Mouse (Mus musculus) hindbrain, embryonic 14.5 days (tissue): ENCODE measurements around the gene Fsd2. TPM values are rescaled to one million over a fixed set of nuclear protein-coding genes. Genes with fewer than 3 reads are reported as not detected.

Source experiments
- ATAC-seq: fragments of 200-750 bp; cut with Nextera tagmentation; 2 replicates; pipeline ENCODE4 v1.8.0; 2017; ENCODE audit warnings: moderate number of reproducible peaks, mild to moderate bottlenecking, moderate TSS enrichment, moderate library complexity; ENCODE audit not compliant: low FRiP score
- DNase-seq: peaks from one replicate; pipeline ENCODE4 v3.0.0-alpha.2; 2015; ENCODE audit warnings: low spot score
- H3K27ac ChIP-seq: fragments of 300-500 bp; sonication (generic); 2 replicates; pipeline ENCODE4 v1.5.1; 2014; ENCODE audit warnings: mild to moderate bottlenecking, moderate library complexity
- H3K27me3 ChIP-seq: fragments of 300-500 bp; sonication (generic); 2 replicates; pipeline ENCODE4 v1.6.1; 2014; ENCODE audit warnings: mild to moderate bottlenecking, low read length, mixed read lengths; ENCODE audit not compliant: control insufficient read depth, insufficient read depth
- H3K36me3 ChIP-seq: fragments of 300-500 bp; sonication (generic); replicated peaks from 2 replicates; pipeline ENCODE4 v1.6.1; 2014; ENCODE audit not compliant: control insufficient read depth, insufficient read depth
- H3K4me1 ChIP-seq: fragments of 300-500 bp; sonication (generic); replicated peaks from 2 replicates; pipeline ENCODE4 v1.6.1; 2014; ENCODE audit warnings: antibody characterized with exemption, low read length, mixed read lengths; ENCODE audit not compliant: control insufficient read depth, insufficient read depth
- H3K4me2 ChIP-seq: fragments of 300-500 bp; sonication (generic); replicated peaks from 2 replicates; pipeline ENCODE4 v1.6.1; 2014; ENCODE audit warnings: mild to moderate bottlenecking, moderate library complexity
- H3K4me3 ChIP-seq: fragments of 300-500 bp; sonication (generic); replicated peaks from 2 replicates; pipeline ENCODE4 v1.5.1; 2014; ENCODE audit warnings: mild to moderate bottlenecking, low read length
- H3K9ac ChIP-seq: fragments of 300-500 bp; sonication (generic); 2 replicates; pipeline ENCODE4 v1.6.1; 2014
- H3K9me3 ChIP-seq: fragments of 300-500 bp; sonication (generic); 2 replicates; pipeline ENCODE4 v1.6.1; 2016; ENCODE audit warnings: low read length; ENCODE audit not compliant: control insufficient read depth
- whole genome bisulfite sequencing: fragments of 180-500 bp; shearing (Covaris S2); extraction: QIAGEN DNeasy Blood & Tissue Kit; methylation state at CpG from one replicate; pipeline ENCODE4 v1.1.7; 2014; 5-methylcytosine and 5-hydroxymethylcytosine counted together
- polyA plus RNA-seq: library from polyadenylated mRNA; unstranded; fragments of >200 nt; fragmentation: Nextera tagmentation; extraction: Ambion mirVana; gene quantifications from 2 replicates; pipeline ENCODE4 v1.2.1, GENCODE M21; 2014

The Fsd2 gene
- polyA plus RNA-seq, 1 experiment from 2014 or later = 0.21 TPM

- H3K4me1 ChIP-seq = 0 out of 2 replicates have a peak, but pooled peaks cover 6% of the 10 kb centered on the region
- no peak for ATAC-seq
- no peaks in the 10 kb centered on the region for H3K9me3 ChIP-seq
- no peak overlapping the region for H3K4me2 ChIP-seq
- no peak overlapping the region for H3K9ac ChIP-seq
- no peak for DNase-seq
- H3K4me3 ChIP-seq = no peak overlapping the region
- H3K36me3 ChIP-seq = no peaks in the 10 kb centered on the region
- H3K27me3 ChIP-seq = no peaks in the 10 kb centered on the region
- H3K27ac ChIP-seq = no peak overlapping the region
- 76% methylated on average over 7 of the region's 7 CpGs for WGBS
Measured at GRCm38 (mm10) chr7:81557252-81557984, 9.3 kb downstream of the Fsd2 start.

DNA sequence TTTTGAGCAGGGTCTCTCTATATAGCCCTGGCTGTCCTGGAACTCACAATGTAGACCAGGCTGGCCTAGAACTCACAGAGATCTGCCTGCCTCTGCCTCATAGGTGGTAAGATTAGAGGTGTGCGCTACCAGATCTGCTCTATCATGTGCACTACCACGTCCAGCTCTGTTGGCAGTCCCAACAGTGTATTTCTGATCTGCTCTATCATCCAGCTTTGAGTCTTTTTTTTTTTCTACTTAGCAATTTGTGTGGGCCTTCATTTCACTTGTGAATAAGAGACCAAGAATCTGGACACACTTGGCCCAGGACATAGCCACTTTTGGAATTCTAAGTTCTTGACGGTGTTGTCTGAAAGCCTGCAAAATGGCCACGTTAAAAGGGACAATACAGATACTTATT is 9.9 kb downstream of the Fsd2 start:
- Histone ChIP-seq H3K4me3 (no peak overlapping the region), H3K4me1 (0 out of 2 replicates have a peak, but pooled peaks cover 6% of the 10 kb centered on the region), H3K27me3 (no peaks in the 10 kb centered on the region), H3K36me3 (no peaks in the 10 kb centered on the region), H3K9me3 (no peaks in the 10 kb centered on the region), H3K9ac (no peak overlapping the region), H3K4me2 (no peak overlapping the region), H3K27ac (no peak overlapping the region)
- DNase-seq = no peak
- no peak for ATAC-seq
- WGBS = 89% methylated on average over 4 of the region's 4 CpGs

- H3K9me3 ChIP-seq = no peaks in the 10 kb centered on the region
- WGBS = 75% methylated on average over 2 of the region's 2 CpGs
- DNase-seq (peak; percentile 60), ATAC-seq (no peak)
- no peak overlapping the region for H3K4me2 ChIP-seq
- no peak overlapping the region for H3K9ac ChIP-seq
- no peak overlapping the region for H3K4me3 ChIP-seq
- H3K27me3 ChIP-seq = no peaks in the 10 kb centered on the region
- no peaks in the 10 kb centered on the region for H3K36me3 ChIP-seq
- no peaks in the 10 kb centered on the region for H3K4me1 ChIP-seq
- H3K27ac ChIP-seq = no peak overlapping the region
Measured at GRCm38 (mm10) chr7:81554369-81554768, 12.4 kb downstream of the Fsd2 start.

GRCm38 (mm10) chr7:81553589-81553988 is 13.2 kb downstream of the Fsd2 start:
- H3K4me2 ChIP-seq = no peak overlapping the region
- H3K27ac ChIP-seq = no peak overlapping the region
- H3K4me1 ChIP-seq = no peaks in the 10 kb centered on the region
- H3K36me3 ChIP-seq = no peaks in the 10 kb centered on the region
- ATAC-seq (no peak), DNase-seq (no peak)
- no peaks in the 10 kb centered on the region for H3K27me3 ChIP-seq
- no peak overlapping the region for H3K9ac ChIP-seq
- H3K4me3 ChIP-seq = no peak overlapping the region
- no peaks in the 10 kb centered on the region for H3K9me3 ChIP-seq
- WGBS = 51% methylated on average over 4 of the region's 4 CpGs

- WGBS = 66% methylated on average over 11 of the region's 11 CpGs
- Histone ChIP-seq H3K36me3 (no peaks in the 10 kb centered on the region), H3K4me1 (no peaks in the 10 kb centered on the region), H3K4me2 (no peak overlapping the region), H3K9ac (no peak overlapping the region), H3K9me3 (no peaks in the 10 kb centered on the region), H3K27ac (no peak overlapping the region), H3K4me3 (no peak overlapping the region), H3K27me3 (no peaks in the 10 kb centered on the region)
- ATAC-seq (no peak), DNase-seq (no peak)
Measured at GRCm38 (mm10) chr7:81548864-81549263, 17.9 kb downstream of the Fsd2 start.

- Histone ChIP-seq H3K27ac (no peak overlapping the region), H3K27me3 (no peaks in the 10 kb centered on the region), H3K4me2 (no peak overlapping the region), H3K9me3 (no peaks in the 10 kb centered on the region), H3K36me3 (no peaks in the 10 kb centered on the region), H3K9ac (no peak overlapping the region), H3K4me3 (no peak overlapping the region), H3K4me1 (no peaks in the 10 kb centered on the region)
- 85% methylated on average over 8 of the region's 8 CpGs for WGBS
- ATAC-seq (no peak), DNase-seq (no peak)
Measured at GRCm38 (mm10) chr7:81542934-81543333, 23.8 kb downstream of the Fsd2 start.

DNA sequence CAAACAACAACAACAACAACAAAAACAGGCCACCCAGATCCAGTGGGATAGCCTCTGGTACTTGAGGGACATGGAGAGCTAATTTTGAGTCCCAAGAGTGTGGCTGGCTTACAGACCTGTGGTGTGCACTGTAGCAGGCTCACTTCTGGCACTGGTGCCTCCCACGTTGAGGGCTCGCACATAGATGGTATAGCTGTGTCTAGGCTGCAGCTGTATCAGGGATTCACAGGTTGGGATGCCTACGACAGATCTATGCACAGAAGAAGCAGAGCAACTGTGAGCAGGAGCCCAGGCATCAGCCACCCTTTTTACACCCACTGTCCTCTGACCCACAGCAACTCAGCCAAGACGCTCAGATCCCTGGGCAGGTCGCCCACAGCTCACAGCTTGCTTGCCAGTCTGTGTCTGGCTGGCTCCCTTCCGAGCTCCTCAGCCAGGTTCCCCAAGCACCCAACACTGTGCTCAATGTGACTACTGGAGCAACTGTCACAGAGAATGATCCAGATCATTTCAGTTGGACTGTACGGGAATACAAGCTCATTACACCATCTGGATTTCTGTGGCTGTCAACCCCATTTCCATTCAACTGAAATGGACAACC is 24.7 kb downstream of the Fsd2 start:
- ATAC-seq (no peak), DNase-seq (no peak)

DNA sequence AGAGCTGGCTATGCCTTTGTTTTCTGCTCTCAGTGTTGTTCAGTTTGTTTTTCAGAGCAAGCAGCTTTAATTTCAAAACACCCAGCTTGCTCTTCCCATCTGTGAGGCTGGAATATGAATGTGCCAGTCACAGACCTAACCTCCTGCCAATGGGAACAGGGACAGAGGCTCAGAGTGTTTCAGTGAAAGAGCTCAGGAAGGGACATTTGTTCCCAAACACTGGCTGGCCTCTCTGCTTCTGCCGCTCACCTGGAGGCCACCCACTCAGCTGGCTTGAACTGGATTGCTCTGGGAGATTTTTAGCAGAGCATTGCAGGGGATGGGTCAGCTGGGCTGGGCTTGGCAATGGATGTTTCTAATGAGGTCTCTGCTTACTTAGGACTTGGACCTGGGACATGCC is 25.7 kb downstream of the Fsd2 start:
- no peak overlapping the region for H3K9ac ChIP-seq
- H3K4me1 ChIP-seq = no peaks in the 10 kb centered on the region
- no peaks in the 10 kb centered on the region for H3K36me3 ChIP-seq
- H3K27ac ChIP-seq = no peak overlapping the region
- no peak for ATAC-seq
- 58% methylated on average over 1 of the region's 1 CpGs for WGBS
- no peaks in the 10 kb centered on the region for H3K27me3 ChIP-seq
- no peak overlapping the region for H3K4me2 ChIP-seq
- no peak for DNase-seq
- no peaks in the 10 kb centered on the region for H3K9me3 ChIP-seq
- no peak overlapping the region for H3K4me3 ChIP-seq

More for the DNA sequence above, 24.7 kb downstream of the Fsd2 start:
- H3K9me3 ChIP-seq = no peaks in the 10 kb centered on the region
- H3K36me3 ChIP-seq = no peaks in the 10 kb centered on the region
- H3K4me2 ChIP-seq = no peak overlapping the region
- no peak overlapping the region for H3K27ac ChIP-seq
- H3K27me3 ChIP-seq = no peaks in the 10 kb centered on the region
- H3K9ac ChIP-seq = no peak overlapping the region
- no peak overlapping the region for H3K4me3 ChIP-seq
- 84% methylated on average over 7 of the region's 7 CpGs for WGBS
- no peaks in the 10 kb centered on the region for H3K4me1 ChIP-seq

GRCm38 (mm10) chr7:81539565-81539964 is 27.2 kb downstream of the Fsd2 start:
- DNase-seq = no peak

More at GRCm38 (mm10) chr7:81539565-81539964, 27.2 kb downstream of the Fsd2 start:
- H3K9me3 ChIP-seq = no peaks in the 10 kb centered on the region
- H3K9ac ChIP-seq = no peak overlapping the region
- no peak overlapping the region for H3K4me2 ChIP-seq
- 4% methylated on average over 2 of the region's 2 CpGs for WGBS
- H3K27me3 ChIP-seq = no peaks in the 10 kb centered on the region
- no peak overlapping the region for H3K27ac ChIP-seq
- ATAC-seq = no peak
- H3K36me3 ChIP-seq = peaks cover 13% of the 10 kb centered on the region
- no peak overlapping the region for H3K4me3 ChIP-seq
- H3K4me1 ChIP-seq = no peaks in the 10 kb centered on the region
